Mouse (Mus musculus) cortical plate, adult 2 months (tissue): ENCODE results near the gene Mpo.

Experiments used
- CTCF ChIP-seq: fragments of 200-500 bp; IDR thresholded peaks from 2 replicates; pipeline ENCODE4 v1.5.1; 2011; ENCODE audit warnings: mild to moderate bottlenecking, control low read depth, low read length; ENCODE audit not compliant: insufficient read depth; ENCODE audit errors: extremely low read depth
- POLR2A ChIP-seq: fragments of 200-500 bp; IDR thresholded peaks from 2 replicates; pipeline ENCODE4 v1.6.1; 2011; ENCODE audit warnings: mild to moderate bottlenecking, low read length, control low read depth; ENCODE audit not compliant: insufficient read depth; ENCODE audit errors: extremely low read depth

DNA sequence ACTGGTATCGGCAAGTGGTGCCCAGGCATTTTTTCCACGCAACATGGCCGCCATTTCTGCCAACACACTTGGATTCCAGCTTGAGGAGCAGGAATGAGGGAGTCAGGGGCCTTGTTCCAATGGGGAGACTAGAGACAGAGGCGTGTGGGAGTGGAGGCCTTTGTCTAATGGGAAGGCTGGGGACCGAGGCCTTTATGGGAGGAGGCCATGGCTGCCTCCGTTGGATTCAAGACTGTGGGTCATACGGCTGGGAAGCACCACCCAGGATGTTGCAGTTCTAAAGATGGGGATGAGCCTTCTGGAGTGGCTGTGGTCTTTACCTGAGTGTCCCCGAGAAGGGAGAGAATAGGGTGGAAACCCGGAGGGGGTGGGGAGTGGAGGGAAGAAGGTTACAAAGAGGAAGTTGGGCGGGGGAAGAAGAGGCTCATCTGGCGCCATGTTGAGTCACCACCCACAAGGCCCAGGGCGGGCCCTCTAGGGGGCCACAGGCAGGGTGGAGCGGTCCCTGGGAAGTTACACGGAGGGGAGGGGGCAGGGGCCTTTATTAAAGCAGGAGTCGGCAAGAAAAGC lies 37.0 kb upstream of the Mpo start:
- TF ChIP-seq CTCF: no peak
- TF ChIP-seq POLR2A: no peak
